Mouse (Mus musculus): ENCODE data around the gene Fmnl3. TPM values are rescaled to one million over a fixed set of nuclear protein-coding genes. Genes with fewer than 3 reads are reported as not detected.
"Not testable (repeated sequence)": the region's sequence is repeated elsewhere in the genome, so short reads cannot be mapped to it uniquely, and the experiment has no call there.

Fmnl3 gene
- total RNA-seq, 2 experiments from 2014 or later, result 9.3 to 11.3 TPM

DNA sequence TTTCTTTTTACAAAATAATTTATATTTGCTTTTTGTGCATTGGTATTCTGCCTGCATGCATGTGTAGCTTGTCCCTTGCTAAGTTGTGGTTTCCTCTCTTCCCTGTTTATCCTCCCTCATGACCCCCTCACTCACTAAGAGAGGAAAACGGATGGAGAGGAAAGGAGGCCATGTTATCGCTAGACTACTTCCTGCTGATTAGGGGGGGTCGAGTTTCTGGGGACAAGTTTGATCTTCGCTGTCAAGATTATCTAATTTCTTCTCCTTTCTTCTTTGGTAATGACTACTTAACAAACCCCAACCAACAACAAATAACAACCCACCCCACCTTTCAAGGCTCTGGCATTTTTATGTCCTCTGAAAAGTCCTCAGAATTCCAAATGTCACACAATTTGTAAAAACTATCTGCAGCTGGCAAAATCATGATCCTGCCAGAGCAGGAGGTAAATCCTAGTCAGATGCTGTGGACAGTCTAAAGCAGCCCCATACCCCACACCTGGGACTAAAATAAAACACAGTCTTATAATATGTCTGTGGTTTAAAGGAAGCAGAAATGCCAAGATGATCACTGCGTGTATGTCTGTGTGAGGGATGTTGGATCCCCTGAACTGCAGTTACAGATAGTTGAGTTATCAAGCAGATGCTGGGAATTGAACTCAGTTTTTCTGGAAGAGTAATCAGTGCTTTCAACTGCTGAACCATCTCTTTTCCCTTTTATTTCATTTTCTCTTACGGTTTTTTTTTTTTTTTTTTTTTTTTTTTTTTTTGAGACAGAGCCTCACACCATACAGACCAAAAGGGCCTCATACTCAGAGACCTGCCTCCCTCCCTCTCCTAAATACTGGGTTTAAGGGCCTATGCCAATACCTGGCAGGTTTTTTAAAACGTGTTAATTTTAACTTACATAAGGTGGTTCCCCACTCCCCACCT is 20.5 kb upstream of the Fmnl3 start:
- DNase-seq (ENCODE audit: extremely low spot score in 1 of 2, low spot score in 1 of 2), result no peak

DNA sequence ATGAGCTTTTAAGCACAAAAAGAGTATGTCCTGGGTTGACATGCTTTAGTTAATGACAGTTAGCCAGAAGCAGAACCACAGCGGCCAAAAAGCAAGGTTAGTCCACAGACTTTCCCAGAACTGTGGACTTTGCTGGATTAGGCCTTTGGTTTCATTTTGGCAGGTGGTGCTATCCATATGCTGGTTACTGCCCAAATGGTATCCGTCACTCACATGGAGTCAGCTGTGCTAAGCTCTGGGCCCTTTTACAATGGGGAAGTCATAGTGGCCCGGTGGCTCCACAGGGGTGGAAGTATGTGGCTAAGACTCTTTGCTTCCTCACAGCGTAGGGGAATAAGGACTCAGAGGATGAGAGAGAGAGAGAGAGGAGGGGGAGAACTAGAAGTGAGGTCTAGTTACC is 17.7 kb upstream of the Fmnl3 start:
- DNase-seq (ENCODE audit: extremely low spot score in 1 of 2, low spot score in 1 of 2), result no peak

DNA sequence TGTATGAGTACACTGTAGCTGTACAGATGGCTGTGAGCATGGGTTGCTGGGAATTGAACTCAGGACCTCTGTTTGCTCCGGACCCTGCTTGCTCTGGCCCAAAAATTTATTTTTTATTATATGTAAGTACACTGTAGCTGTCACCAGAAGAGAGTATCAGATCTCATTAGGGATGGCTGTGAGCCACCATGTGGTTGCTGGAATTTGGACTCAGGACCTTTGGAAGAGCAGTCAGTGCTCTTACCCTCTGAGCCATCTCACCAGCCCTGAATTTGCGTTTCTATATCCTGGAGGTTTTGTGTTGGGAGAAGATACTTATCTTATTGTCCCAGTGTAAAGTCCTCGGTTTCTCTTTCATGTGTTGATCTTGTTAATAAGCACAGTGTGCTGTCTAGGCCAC is 16.5 kb upstream of the Fmnl3 start:
- DNase-seq (ENCODE audit: extremely low spot score in 1 of 2, low spot score in 1 of 2), result no peak

DNA sequence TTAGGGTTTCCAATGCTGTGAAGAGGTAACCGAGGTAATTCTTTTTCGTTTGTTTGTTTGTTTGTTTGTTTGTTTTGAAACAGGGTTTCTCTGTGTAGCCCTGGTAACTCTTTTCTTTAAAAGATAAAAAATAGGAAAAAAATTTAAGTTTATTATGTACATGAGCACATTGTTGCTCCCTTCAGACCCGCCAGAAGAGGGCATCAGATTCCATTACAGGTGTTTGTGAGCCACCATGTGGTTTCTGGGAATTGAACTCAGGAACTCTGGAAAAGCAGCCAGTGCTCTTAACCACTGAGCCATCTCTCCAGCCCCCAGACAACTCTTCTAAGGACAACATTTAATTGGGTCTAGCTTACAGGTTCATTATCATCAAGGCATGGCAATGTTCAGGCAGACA is 15.8 kb upstream of the Fmnl3 start:
- not testable (repeated sequence) for DNase-seq (ENCODE audit: extremely low spot score in 1 of 2, low spot score in 1 of 2)

DNA sequence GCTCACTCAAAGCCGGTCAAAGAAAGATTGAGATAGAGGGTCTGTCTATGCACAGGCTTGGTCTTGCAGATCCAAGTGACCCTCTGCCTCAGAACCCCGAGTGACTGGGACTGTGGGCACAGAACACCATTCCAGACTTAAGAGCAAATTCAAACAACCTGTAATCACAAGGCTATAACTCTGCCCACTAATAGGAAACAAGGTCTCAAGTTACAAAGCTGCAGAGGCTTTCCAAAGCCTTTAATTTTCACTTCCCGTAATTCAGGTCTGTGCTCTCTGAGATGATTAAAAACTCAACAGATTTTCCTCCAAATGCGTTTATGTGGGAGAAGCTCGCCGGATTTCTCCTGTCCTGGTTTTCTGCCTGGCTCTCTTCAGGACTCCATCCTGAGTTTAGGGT is 13.8 kb upstream of the Fmnl3 start:
- DNase-seq (ENCODE audit: extremely low spot score in 1 of 2, low spot score in 1 of 2), result no peak

DNA sequence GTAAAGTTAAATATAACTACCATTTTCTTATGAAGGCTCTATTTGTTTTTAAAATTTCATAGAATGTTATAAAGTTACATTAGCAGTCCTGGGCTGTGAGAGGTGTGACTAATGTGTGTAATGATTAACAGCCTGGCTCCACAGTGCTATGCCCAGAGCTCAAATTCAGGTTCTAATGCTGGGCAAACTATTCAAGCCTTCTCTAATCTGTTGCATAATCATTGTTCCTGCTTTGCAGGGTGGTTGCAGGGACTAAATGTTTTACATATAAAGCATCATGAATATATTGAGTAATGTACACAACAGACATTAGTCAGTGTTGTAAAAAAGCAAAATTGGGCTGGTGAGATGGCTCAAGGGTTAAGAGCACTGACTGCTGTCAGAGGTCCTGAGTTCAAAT is 12.6 kb upstream of the Fmnl3 start:
- DNase-seq (ENCODE audit: extremely low spot score in 1 of 2, low spot score in 1 of 2), result no peak

DNA sequence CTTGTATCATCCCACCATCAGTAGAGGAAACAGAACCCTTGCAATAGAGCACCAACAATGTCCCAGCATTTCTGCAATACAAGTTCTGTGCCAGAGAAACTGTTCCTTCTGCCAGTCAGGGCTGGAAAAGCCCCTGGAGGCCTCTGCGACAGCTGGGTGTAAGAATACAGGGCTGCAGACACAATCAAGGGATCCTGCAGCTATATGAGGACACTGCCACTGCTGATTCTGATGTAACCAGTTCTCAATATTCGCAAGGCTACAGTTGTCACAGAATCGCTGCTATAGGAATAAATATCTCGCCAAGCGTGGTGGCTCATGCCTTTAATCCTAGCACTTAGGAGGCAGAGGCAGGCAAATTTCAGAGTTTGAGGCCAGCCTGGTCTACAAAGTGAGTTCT is 6.0 kb upstream of the Fmnl3 start:
- DNase-seq (ENCODE audit: extremely low spot score in 1 of 2, low spot score in 1 of 2), result no peak

DNA sequence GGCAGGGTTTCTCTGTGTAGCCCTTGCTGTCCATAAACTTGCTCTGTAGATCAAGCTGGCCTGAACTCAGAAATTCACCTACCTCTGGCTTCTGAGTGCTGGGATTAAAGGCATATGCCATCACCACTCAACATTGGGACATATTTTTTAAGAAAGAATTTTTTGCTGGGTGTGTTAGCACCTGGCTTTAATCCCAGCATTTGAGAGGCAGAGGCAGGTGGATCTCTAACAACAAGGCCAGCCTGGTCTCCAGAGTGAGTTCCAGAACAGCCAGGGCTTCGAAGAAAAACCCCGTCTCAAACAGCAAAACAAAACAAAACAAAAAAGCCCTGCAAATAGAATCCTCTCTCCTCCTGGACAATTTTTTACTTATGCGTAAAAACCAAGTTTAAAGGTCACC is 5.3 kb upstream of the Fmnl3 start:
- no peak for DNase-seq (ENCODE audit: extremely low spot score in 1 of 2, low spot score in 1 of 2)

DNA sequence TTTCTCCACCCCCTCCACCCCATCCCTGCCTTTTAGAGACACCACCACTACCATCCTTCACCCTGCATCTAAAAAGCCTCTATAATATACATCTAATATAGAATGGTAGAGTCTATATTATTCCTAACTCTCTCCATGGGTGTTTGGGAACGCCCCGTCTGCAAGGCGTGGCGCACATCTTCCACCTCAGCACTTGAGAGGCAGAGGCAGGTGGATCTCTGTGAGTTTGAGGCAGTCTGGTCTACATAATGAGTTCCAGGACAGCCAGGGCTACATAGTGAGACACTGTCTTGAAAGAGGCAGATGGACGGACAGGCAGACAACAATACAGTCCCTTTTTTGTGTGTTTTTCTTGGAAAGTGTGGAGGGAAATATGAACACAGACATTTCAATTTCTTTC is 4.8 kb upstream of the Fmnl3 start:
- DNase-seq (ENCODE audit: extremely low spot score in 1 of 2, low spot score in 1 of 2), result no peak

DNA sequence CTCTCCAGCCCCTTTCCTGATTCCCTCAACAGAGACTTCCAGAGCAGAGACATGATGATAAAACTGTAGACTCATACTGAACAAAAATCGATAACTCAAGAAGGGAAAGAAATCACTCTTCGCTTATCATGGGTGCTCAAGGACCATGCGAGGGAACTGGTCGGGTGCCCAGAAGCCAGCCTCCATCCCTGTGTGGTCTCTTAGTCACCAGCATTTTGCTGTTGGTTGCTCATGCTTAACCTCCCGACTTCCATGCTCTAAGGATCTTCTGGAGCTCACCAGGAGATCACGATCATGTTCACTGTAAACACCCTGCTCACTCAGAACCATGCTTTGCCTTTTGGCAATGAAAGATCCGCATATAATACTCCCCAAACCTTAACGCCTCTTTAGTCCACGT is 2.5 kb upstream of the Fmnl3 start:
- DNase-seq (ENCODE audit: extremely low spot score in 1 of 2, low spot score in 1 of 2), result no peak

DNA sequence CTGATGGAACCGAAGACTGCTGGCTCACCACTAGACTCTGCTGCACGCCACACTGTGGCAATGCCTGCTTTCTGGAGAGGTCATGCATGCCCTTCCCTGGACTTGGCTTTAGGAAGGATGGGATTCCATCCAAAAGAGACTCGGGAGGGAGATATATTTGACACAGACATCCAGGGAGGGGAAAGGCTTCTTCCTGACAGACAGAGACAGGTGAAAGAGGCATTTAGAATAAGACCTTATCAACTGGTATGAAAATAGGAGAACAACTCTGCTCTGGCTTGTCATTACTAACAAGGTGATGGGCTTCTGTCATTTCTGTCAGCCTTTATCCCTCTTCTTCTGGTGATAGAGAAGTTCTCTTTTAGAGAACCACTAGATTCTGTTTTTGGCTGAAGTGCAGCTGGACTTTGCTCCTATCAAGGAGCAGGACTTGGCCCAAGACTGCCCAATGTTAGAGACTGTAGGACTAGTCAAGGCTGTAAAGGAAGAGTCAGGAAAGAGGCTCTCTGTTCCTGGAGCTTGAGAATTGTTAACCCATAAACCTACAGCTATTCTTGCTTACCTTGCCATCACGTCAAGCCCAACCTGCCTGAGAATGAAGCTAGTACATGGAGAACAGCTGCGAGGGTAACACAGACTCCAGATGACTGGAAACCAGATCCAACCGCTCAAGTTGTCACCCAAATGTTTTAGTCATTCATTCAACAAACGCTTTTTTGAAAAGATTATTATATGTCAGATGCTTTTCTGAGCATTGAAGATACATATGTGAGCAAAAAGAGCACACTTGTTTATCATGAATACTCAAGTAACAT is 1.5 kb upstream of the Fmnl3 start:
- no peak for DNase-seq (ENCODE audit: extremely low spot score in 1 of 2, low spot score in 1 of 2)

DNA sequence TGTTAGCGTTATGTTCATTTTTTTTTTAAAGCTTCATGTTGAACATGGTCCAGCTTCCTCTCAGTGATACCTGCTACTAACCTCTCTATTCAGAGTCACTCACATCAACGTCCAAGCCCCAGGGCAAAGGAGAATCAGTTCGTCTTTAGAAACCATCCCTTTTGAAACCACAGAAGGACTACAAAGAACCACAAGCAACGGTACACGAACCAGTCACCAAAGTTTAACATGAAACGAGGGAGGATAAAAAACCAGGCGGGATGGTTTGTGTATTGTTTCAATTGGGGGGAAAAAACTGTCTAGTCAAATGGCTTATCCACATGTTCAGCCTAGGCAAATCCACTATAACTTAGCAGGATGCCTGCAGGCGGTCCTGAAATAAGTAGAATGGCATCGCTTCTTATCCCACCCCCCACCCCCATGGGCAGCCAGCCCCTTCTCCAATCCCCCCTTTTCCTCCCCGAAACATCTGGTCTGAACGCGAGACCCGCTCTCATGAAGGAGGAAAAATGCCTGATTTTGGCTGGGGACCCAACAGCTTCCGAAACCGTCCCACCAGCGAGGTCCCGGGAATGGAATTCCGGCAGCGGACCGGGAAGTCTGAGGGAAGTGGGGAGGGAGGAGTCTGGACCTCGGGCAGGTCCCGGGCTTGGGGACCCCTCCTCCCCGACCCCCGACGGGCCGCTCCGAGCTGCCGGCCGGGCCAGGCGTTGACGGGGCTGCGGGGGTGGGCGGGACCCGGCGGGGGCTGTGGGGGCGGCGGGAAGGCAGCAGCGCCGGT is 701 bp downstream of the Fmnl3 start:
- DNase-seq (ENCODE audit: extremely low spot score in 1 of 2, low spot score in 1 of 2), result no peak

DNA sequence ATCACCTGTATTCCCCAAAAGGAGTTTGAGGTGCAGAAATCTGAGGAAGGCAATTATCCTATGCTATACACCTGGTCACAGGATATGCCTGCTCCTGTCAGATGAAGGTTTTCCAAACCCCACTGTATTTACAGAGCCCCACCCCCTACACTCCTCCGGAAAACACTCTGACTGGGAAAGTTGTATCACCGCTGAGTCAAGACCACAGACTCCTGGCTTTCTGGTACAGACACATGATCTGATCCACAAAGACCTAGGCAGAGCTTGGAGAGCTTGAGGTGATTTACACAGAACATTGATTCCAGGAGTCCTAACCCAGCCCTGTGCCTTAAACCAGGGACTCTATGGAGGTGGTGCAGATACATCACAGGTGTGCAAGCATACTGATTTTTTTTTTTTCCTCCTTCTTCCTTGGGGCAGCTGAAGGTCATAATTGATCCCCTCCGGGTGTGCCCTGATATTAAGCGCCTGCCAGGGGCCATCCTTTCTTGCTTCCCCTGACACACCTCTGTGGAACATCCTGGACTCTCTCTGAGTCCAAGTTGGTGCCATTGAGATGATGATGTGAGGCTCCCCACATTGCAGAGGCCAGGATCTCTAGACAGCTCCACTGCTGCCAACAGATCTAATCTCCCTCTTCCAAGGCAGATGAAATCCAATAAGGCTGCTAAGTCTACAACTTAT is 1.6 kb downstream of the Fmnl3 start:
- DNase-seq (ENCODE audit: extremely low spot score in 1 of 2, low spot score in 1 of 2), result no peak

DNA sequence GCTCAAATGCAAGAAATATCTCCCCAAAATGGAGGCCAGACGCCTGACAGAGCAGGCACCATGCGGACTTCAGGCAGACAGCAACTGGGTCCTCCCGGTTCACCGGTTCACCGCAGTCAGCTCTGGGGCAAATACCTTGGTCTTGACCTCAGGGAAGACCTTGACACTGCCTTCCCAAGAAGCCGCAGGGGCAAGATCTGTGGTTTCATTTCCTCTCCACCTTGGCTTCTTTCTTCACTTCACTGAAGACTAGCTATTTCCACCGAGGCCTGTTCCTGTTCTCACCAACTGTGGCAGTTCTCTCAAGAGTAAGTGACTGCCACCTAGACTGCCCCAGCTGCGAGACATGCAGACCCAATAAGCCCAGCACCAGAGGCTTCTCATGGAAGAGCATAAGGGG is 5.4 kb downstream of the Fmnl3 start:
- DNase-seq (ENCODE audit: extremely low spot score in 1 of 2, low spot score in 1 of 2), result no peak

DNA sequence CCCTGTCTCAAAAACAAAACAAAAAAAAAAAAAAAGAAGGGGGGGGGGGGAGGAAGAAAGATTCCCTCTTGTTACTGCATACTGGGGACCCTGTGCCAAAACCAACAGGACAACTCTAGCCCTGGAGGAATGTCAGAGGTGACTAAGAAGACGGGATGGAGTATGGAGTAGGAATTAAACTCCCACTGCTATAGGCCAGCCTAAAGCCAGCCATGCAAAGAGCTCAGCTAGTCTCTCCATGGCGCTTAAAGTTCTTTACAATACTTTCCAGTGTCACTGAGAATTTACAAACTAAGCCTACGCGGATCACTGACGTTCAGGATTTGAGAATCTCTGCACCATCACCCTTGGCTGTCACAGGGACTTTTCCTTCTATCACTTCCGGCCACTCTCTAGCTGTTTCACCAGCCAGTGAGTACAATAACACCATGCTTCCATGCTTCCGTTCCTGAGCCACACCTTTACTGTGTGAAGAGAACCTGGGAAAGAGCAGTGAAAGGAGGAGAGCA is 6.2 kb downstream of the Fmnl3 start:
- DNase-seq (ENCODE audit: extremely low spot score in 1 of 2, low spot score in 1 of 2), result no peak

DNA sequence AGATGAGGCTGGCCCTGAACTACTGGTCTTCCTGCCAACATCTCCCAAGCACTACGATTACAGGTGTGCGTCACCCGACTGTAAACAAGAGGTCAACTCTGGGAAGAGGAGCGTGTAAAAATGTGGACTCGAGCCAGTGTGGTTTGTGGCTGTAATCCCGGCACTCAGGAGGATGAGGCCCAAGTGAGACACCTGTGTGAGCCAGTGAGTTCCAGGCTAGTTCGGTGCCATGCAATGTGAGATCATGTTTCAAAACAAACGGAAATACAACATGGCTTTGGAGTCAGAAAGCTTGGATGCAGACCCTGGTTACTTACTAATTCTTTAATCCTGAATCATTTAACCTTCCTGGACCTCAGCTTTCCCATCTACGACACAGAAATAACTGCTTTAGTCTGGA is 11.3 kb downstream of the Fmnl3 start:
- no peak for DNase-seq (ENCODE audit: extremely low spot score in 1 of 2, low spot score in 1 of 2)

DNA sequence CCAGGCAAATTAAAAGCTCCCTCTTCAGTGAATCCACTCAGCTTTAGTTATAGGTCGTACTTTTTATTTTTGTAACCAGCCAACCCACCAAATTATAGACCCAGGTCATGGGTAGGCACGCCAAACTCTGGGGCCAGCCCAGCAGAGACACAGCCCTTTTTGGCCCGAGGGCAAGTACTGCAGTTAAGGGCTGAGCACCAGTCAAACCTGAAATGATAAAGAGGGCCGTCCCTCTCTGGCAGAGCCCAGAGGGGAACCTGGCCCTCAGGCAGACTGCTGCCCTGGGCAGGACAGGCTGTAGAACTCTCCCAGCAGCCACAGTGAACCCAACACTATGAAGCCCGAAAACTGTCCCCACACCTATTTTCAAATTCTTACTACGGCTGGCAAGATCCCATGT is 13.8 kb downstream of the Fmnl3 start:
- DNase-seq (ENCODE audit: extremely low spot score in 1 of 2, low spot score in 1 of 2), result no peak

DNA sequence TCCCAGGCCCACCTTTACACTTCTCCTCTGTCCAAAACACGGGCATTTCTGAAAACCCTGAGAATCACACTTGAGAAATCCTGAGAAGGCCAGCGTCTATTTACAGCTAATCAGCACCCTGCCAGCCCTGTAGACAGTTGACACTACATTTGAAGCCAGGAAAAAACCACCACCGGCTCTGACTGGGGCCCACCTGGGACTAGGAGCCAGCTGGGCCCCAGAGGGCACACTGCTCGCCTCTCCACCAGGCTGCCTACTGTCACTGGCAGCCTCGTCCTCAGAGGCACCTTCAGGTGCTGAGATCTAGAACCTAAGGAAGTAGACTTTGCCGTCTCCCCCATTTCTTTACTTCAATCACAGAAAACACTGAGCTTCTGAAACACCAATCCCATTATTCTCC is 14.6 kb downstream of the Fmnl3 start:
- no peak for DNase-seq (ENCODE audit: extremely low spot score in 1 of 2, low spot score in 1 of 2)

DNA sequence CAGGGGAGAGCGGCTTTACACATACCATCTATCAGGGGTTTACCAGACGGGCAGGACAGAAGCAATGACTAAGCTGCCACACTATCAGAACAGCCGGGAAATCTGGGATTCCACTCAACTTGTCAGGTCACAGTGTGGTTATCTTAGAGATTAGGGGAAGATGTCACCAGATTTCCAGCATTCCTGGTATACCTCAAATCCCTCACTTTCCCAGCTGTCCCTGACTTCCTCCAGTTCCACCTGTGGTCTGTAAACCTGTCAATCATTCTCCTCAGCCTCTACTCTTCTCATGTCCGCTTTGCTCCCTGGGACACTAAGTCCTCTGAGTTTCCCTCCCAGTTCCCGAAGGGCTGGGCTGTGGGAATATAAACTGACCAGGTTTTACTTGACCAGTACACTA is 18.0 kb downstream of the Fmnl3 start:
- DNase-seq (ENCODE audit: extremely low spot score in 1 of 2, low spot score in 1 of 2), result no peak

DNA sequence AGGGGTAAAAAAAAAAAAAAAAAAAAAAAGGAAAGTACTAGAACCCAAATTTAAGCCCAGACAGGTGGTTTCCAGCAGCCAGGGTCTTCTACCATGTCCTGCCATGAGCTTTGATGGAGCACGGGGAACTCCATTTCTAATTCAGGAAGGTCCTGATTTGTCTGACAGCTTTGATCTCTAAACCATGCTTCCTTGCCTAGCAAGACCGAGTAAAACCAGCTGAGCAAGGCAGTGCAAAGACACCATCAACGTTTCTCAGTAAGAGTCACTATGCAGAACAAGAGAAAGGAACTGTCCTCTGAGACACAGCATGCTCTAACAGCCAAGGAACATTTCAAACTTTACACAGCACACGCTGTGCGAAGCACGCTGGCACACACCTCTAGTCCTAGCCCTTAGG is 18.7 kb downstream of the Fmnl3 start:
- no peak for DNase-seq (ENCODE audit: extremely low spot score in 1 of 2, low spot score in 1 of 2)

All from layer of hippocampus, postnatal 25 days (tissue).